ENCODE assay signal across 8 mouse cellular contexts in genomic region chr4:101168189-101168778, GRCm38 (mm10).
A peak's percentile ranks its signal among the peaks of the same experiment; 100 is the strongest.
DNase-seq lines count a peak whose midpoint lies in the region; ATAC-seq and TF ChIP-seq lines count a peak whose summit lies in the region.

No protein-coding gene starts in this region.

- WGBS in heart, postnatal 0 days = 48% methylated on average over 6 of the region's 6 CpGs
- 47% methylated on average over 6 of the region's 6 CpGs for WGBS in stomach, postnatal 0 days

- no peak for TF ChIP-seq EP300 in heart, postnatal 0 days (IDR thresholded peaks at IDR 0.05; ENCODE audit: low read depth)
- TF ChIP-seq EP300 in stomach, postnatal 0 days (optimal IDR thresholded peaks at IDR 0.05) = no peak

- no peak overlapping the region for H3K4me3 ChIP-seq in heart, postnatal 0 days (ENCODE audit: low read depth, low read length)
- no peak overlapping the region for H3K4me3 ChIP-seq in stomach, postnatal 0 days (ENCODE audit: low read depth, low read length)

- peak; percentile 52 for DNase-seq in adrenal gland, adult 2 months
- DNase-seq in adrenal gland, adult 8-10 months = no peak
- peak; percentile 40 for DNase-seq in cerebellum, adult 8-10 months
- DNase-seq in heart, postnatal 0 days (ENCODE audit: low spot score) = peak; percentile 41
- DNase-seq in kidney, postnatal 14 days = peak; percentile 68
- DNase-seq in stomach, postnatal 0 days (ENCODE audit: low spot score) = no peak

- peaks cover 72% of the 10 kb centered on the region for H3K36me3 ChIP-seq in heart, postnatal 0 days (replicated peaks; ENCODE audit: control insufficient read depth, insufficient read depth, low read length)
- H3K36me3 ChIP-seq in stomach, postnatal 0 days (ENCODE audit: control insufficient read depth, insufficient read depth, low read length) = peaks cover 26% of the 10 kb centered on the region

- TF ChIP-seq CTCF in heart, postnatal 0 days (IDR thresholded peaks at IDR 0.05; ENCODE audit: low read depth) = peak; percentile 68
- TF ChIP-seq CTCF in stomach, postnatal 0 days (IDR thresholded peaks at IDR 0.05; ENCODE audit: low read depth) = peak; percentile 83

- no peaks in the 10 kb centered on the region for H3K4me1 ChIP-seq in heart, postnatal 0 days (ENCODE audit: control insufficient read depth, insufficient read depth)
- no peaks in the 10 kb centered on the region for H3K4me1 ChIP-seq in stomach, postnatal 0 days (replicated peaks; ENCODE audit: control insufficient read depth, insufficient read depth)

- H3K27me3 ChIP-seq in heart, postnatal 0 days (ENCODE audit: control insufficient read depth, insufficient read depth, low read length) = no peaks in the 10 kb centered on the region
- H3K27me3 ChIP-seq in stomach, postnatal 0 days (ENCODE audit: control insufficient read depth, insufficient read depth, low read length) = no peaks in the 10 kb centered on the region

- no peak overlapping the region for H3K4me2 ChIP-seq in heart, postnatal 0 days (ENCODE audit: low read depth, low read length)
- H3K4me2 ChIP-seq in stomach, postnatal 0 days (replicated peaks; ENCODE audit: low read depth) = no peak overlapping the region

- ATAC-seq in CD4-positive, CD25-positive, alpha-beta regulatory T cell, adult 4 months = peak; percentile 78
- ATAC-seq in heart, postnatal 0 days (ENCODE audit: insufficient read depth, low read depth) = peak; percentile 25; the same call in 1 of the 2 replicates
- ATAC-seq in megakaryocyte, adult 5-6 weeks (ENCODE audit: poor library complexity, severe bottlenecking) = peak; percentile 61
- ATAC-seq in stomach, postnatal 0 days (ENCODE audit: low FRiP score, low TSS enrichment) = peak; percentile 59; the same call in 1 of the 2 replicates

- H3K9ac ChIP-seq in heart, postnatal 0 days (replicated peaks; ENCODE audit: low read depth, low read length) = no peak overlapping the region
- no peak overlapping the region for H3K9ac ChIP-seq in stomach, postnatal 0 days (ENCODE audit: low read length)

- peak overlapping the region; percentile 16; the same call in 1 of the 2 replicates for H3K27ac ChIP-seq in heart, postnatal 0 days (ENCODE audit: low read depth)
- H3K27ac ChIP-seq in stomach, postnatal 0 days (replicated peaks) = no peak overlapping the region

- no peaks in the 10 kb centered on the region for H3K9me3 ChIP-seq in heart, postnatal 0 days (replicated peaks; ENCODE audit: control insufficient read depth, low read length)
- H3K9me3 ChIP-seq in stomach, postnatal 0 days (ENCODE audit: control insufficient read depth, low read length) = no peaks in the 10 kb centered on the region

Comparison
In these comparisons a context has a peak if more than half of its experiments do, and no peak if none do; other contexts are left out.
1. DNase-seq: peak in adrenal gland, adult 2 months (single experiment), cerebellum, adult 8-10 months (single experiment), heart, postnatal 0 days (single experiment) and kidney, postnatal 14 days (single experiment); none in adrenal gland, adult 8-10 months (single experiment) and stomach, postnatal 0 days (single experiment).
2. ATAC-seq: peak in every context shown above with its lines; median percentile 78 in CD4-positive, CD25-positive, alpha-beta regulatory T cell, adult 4 months; 61 in megakaryocyte, adult 5-6 weeks; 59 in stomach, postnatal 0 days; 25 in heart, postnatal 0 days.